Mouse (Mus musculus) frontal cortex, postnatal 36 days (tissue): ENCODE results near the gene Hamp2.
"Not testable (repeated sequence)": the region's sequence is repeated elsewhere in the genome, so short reads cannot be mapped to it uniquely, and the experiment has no call there.

Experiments
- DNase-seq, 2 experiments: peaks; one replicate each; pipeline ENCODE4 v3.0.0; 2022; ENCODE audit warnings: low spot score in 2 of 2

Hamp2 gene

GRCm38 (mm10) chr7:30924581-30924980 is at the start of gene Hamp2:
TSS of gene Hamp2 (minus strand) at chr7:30924681.
- not testable (repeated sequence) for DNase-seq

- DNase-seq, result peak; percentile 66 to 72
Measured at GRCm38 (mm10) chr7:30973501-30974289, 49.2 kb upstream of the Hamp2 start, which contains the start of gene Fam187b. TSS of gene Fam187b (plus strand) at chr7:30973790.

- no peak for DNase-seq
Measured at GRCm38 (mm10) chr7:30973251-30973500, 48.7 kb upstream of the Hamp2 start, which contains the start of gene Lsr. TSS of gene Lsr (minus strand) at chr7:30973464.

- DNase-seq, result no peak
Measured at GRCm38 (mm10) chr7:30972426-30973250, 48.2 kb upstream of the Hamp2 start.

- no peak for DNase-seq
Measured at GRCm38 (mm10) chr7:30971901-30972300, 47.4 kb upstream of the Hamp2 start.

GRCm38 (mm10) chr7:30969174-30969573 is 44.7 kb upstream of the Hamp2 start:
- no peak for DNase-seq

GRCm38 (mm10) chr7:30968611-30969010 is 44.1 kb upstream of the Hamp2 start:
- no peak for DNase-seq

GRCm38 (mm10) chr7:30966657-30967056 is 42.2 kb upstream of the Hamp2 start:
- DNase-seq, result no peak

GRCm38 (mm10) chr7:30965677-30966076 is 41.2 kb upstream of the Hamp2 start:
- no peak for DNase-seq

GRCm38 (mm10) chr7:30964366-30964765 is 39.9 kb upstream of the Hamp2 start:
- no peak for DNase-seq

- DNase-seq, result no peak
Measured at GRCm38 (mm10) chr7:30962862-30963261, 38.4 kb upstream of the Hamp2 start.

- no peak for DNase-seq
Measured at GRCm38 (mm10) chr7:30959786-30960349, 35.4 kb upstream of the Hamp2 start.

- DNase-seq, result no peak
Measured at GRCm38 (mm10) chr7:30958866-30959487, 34.5 kb upstream of the Hamp2 start.

- DNase-seq, result no peak
Measured at GRCm38 (mm10) chr7:30958109-30958865, 33.8 kb upstream of the Hamp2 start.

- peak; percentile 93 to 95 for DNase-seq
Measured at GRCm38 (mm10) chr7:30957367-30957783, 32.9 kb upstream of the Hamp2 start.

GRCm38 (mm10) chr7:30956756-30957366 is 32.4 kb upstream of the Hamp2 start, which contains the start of gene Usf2:
TSS of gene Usf2 (minus strand) at chr7:30956803.
- DNase-seq, result peak; percentile 72

- peak in 1 of 2 experiments; percentile 36 for DNase-seq
Measured at GRCm38 (mm10) chr7:30956357-30956751, 31.9 kb upstream of the Hamp2 start.

GRCm38 (mm10) chr7:30955584-30956356 is 31.3 kb upstream of the Hamp2 start:
- peak; percentile 77 to 85 for DNase-seq

- no peak for DNase-seq
Measured at GRCm38 (mm10) chr7:30954971-30955520, 30.6 kb upstream of the Hamp2 start.

- DNase-seq, result no peak
Measured at GRCm38 (mm10) chr7:30954036-30954435, 29.6 kb upstream of the Hamp2 start.
